Mouse (Mus musculus): ENCODE measurements around the gene Mamdc2.

Gene Mamdc2

DNA sequence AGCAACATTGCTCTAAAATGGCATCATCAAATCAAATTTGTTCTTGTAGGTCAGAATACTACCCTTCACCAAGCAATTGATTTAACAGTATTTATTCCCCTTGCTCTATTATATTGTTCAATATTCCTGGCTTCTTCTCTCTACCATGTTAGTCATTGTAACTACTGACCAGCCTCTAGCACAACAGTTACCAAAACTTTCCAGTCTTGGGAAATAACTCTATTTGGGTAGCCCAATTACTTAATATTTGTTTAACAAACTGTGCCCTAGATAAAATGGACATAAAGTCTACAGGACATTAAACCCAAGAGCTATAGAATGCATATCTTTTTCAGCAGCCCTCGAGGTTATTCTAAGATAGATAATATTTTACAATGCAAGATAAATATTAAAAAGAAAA, 159.0 kb downstream of the Mamdc2 start:
- intact Hi-C loops (cut with DNase I), result no loop called here

DNA sequence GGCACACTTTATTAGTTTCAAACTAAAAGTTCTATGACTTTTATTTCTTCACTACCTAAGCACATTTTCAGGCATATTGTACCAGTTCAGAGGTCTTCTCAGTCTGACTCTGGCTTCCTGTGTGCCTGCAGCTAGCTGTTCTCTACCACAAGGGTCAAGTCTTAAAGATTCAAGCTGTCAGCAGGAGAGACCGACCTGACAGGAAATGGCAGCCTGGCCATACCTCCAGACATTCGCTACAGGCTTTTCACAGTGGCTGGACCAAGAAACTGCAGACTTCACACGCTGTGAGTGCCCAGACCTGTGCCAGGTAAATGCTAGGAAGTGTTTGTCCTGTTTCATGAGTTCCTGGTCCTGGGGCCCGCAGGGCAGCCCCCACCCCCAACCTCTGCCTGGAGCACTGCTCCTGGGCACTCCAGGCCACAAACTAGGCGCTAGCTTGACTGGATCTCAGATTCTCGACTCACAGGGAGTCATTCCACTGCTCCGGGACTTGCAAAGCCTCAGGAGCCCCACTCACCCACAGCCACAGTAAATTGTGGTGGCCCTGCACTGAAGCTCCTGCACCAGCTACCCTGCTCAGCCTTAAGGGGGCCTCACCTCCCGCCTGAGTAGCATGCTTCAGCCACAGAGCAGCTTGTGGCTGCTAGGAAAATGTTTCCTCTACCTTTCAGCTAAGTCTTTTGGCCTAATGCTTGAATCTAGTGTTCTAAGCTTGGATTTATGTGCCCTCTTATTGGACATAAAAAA, 166.2 kb downstream of the Mamdc2 start:
- intact Hi-C loops (cut with DNase I), result no loop called here

DNA sequence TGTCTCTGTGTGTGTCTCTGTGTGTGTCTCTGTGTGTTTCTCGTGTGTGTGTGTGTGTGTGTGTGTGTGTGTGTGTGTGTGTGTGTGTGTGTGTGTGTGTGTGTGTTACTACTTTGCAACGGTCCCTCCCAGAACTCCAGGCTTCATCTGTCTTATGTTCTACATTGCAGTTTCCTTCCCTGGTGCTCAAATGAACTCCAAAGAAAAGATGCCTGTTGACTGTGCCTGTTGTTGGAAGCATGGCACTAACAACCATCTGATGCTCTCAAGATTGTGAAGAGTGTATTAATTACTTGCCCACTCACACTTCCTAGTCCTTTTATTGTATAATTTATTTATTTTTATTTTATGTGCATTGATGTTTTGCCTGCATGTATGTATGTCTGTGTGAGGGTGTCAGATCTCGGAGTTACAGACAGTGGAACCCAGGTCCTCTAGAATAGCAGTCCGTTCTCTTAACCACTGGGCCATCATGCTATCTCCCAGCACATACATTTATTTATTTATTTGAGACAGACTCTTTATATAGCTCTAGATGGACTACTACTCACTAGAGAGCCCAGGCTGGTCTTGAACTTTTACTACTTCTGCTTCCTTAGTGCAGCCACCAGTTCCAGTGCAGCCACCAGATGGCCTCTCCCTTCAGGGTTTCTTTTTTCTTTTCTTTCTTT, 174.1 kb downstream of the Mamdc2 start:
- intact Hi-C loops (cut with DNase I), result no loop called here

DNA sequence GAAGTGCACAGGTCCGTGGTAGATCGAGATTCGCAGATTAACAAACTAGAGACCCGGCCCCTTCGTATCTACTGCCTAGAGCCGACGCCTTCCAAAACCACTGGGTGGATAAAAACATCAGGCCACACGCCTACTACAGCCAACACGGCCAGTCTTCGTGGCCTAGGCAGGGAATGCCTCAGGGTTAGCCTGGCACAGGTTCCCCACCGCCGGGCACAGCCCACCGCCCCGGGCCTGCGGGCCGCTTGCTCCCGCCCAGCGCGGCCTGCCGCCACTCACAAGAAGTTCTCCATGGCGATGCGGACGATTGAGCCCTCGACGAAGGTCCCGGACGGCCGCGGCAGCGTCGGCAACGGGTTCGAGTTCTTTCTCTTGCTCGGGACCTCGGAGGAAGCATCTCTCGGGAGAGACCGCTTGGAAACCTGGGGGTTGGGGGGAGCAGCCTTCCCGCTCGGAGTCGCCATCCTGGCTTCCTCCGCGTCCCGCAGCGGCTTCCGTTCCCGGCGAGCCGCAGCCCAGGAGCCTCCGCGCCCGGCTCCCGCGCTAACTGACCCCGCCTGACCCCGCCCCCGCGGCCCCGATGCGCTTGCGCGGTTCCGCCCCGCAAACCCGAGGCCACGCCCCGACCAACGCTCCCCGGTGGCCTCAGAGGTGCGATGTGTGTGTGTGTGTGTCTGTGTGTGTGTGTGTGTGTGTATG, 174.7 kb downstream of the Mamdc2 start, which contains the start of gene Smc5:
Gene Smc5 (minus strand): TSS at position 543 of the 699 bp plus-strand sequence.
- intact Hi-C loops (cut with DNase I), result no loop called here

DNA sequence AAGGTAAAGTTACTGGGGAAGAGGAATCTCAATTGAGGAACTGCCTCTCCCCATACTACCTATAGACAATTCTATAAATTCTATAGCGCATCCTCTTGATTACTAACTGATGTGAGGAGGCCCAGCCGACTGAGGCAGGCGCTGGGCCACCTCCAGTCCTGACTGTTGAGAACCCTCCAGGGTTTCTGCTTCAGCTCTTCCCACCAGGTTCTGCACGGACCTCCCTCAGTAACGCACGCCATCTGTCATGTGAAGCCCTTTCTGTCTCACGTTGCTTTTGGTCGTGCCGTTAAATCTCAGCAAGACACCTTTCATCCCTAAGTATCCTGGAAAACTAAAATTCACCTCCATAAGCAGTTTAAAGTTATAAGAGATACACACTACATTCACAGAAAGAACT, 191.5 kb downstream of the Mamdc2 start:
- intact Hi-C loops (cut with DNase I), result no loop called here

Measured in adrenal gland (tissue).